Mouse (Mus musculus) midbrain, embryonic 16.5 days (tissue): Measurements from ENCODE around the gene Vmn1r85. TPM values are rescaled to one million over a fixed set of nuclear protein-coding genes. Genes with fewer than 3 reads are reported as not detected.
A peak's percentile ranks its signal among the peaks of the same experiment; 100 is the strongest.
"Not testable (repeated sequence)": the region's sequence is repeated elsewhere in the genome, so short reads cannot be mapped to it uniquely, and the experiment has no call there.

Source experiments
- ATAC-seq: fragments of 200-750 bp; cut with Nextera tagmentation; 2 replicates; pipeline ENCODE4 v1.8.0; 2017; ENCODE audit warnings: moderate TSS enrichment
- H3K27ac ChIP-seq: fragments of 300-500 bp; sonication (generic); 2 replicates; pipeline ENCODE4 v1.5.1; 2014; ENCODE audit warnings: mild to moderate bottlenecking, low read length, mixed read lengths
- H3K27me3 ChIP-seq: fragments of 300-500 bp; sonication (generic); 2 replicates; pipeline ENCODE4 v1.6.1; 2014; ENCODE audit warnings: low read depth, low read length, mixed read lengths; ENCODE audit not compliant: control insufficient read depth, insufficient read depth
- H3K36me3 ChIP-seq: fragments of 300-500 bp; sonication (generic); 2 replicates; pipeline ENCODE4 v1.6.1; 2014; ENCODE audit warnings: mild to moderate bottlenecking, low read length, moderate library complexity, mixed read lengths; ENCODE audit not compliant: control insufficient read depth, insufficient read depth
- H3K4me1 ChIP-seq: fragments of 300-500 bp; sonication (generic); 2 replicates; pipeline ENCODE4 v1.6.1; 2014; ENCODE audit warnings: mild to moderate bottlenecking, low read length, mixed read lengths; ENCODE audit not compliant: control insufficient read depth, insufficient read depth
- H3K4me2 ChIP-seq: fragments of 300-500 bp; sonication (generic); 2 replicates; pipeline ENCODE4 v1.6.1; 2014; ENCODE audit warnings: mild to moderate bottlenecking, low read length, mixed read lengths
- H3K4me3 ChIP-seq: fragments of 300-500 bp; sonication (generic); 2 replicates; pipeline ENCODE4 v1.5.1; 2014; ENCODE audit warnings: low read depth, mild to moderate bottlenecking, low read length, moderate library complexity, mixed read lengths
- H3K9ac ChIP-seq: fragments of 300-500 bp; sonication (generic); 2 replicates; pipeline ENCODE4 v1.6.1; 2014; ENCODE audit warnings: low read depth, low read length, mixed read lengths
- H3K9me3 ChIP-seq: fragments of 300-500 bp; sonication (generic); replicated peaks from 2 replicates; pipeline ENCODE4 v1.6.1; 2014; ENCODE audit warnings: mild to moderate bottlenecking, low read length, mixed read lengths; ENCODE audit not compliant: control insufficient read depth, poor library complexity, severe bottlenecking
- WGBS: fragments of 180-500 bp; shearing (Covaris S2); extraction: QIAGEN DNeasy Blood & Tissue Kit; methylation state at CpG from one replicate; pipeline ENCODE4 v1.1.7; 2014; 5-methylcytosine and 5-hydroxymethylcytosine counted together
- polyA plus RNA-seq: library from polyadenylated mRNA; unstranded; fragments of >200 nt; fragmentation: Nextera tagmentation; extraction: Ambion mirVana; gene quantifications from 2 replicates; pipeline ENCODE4 v1.2.1, GENCODE M21; 2015

Gene Vmn1r85
- 0.12 and 0.35 TPM in 2 replicates for polyA plus RNA-seq

DNA sequence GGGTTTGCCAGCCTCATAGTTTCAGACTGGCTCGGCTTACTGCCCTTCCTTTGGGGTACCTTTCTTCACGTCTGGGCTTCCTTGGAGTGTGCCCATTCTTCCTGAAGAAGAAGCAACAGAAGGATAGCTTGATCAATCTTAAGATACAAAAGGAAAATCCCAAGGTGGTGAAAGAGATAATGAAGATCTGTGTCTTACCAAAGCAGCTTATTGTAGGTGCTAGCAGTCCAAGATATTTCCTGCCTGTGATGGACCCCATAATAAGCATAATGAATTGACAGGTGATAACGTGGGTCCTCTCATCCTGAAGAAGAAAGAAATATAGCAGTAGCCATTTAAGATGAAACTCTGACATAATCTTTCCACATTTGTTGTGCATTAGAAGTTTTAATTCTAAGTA, at the start of gene Vmn1r85:
TSS of gene Vmn1r85 (minus strand) at position 101 of the 400 bp plus-strand sequence.
- no peak for ATAC-seq
- 58% methylated on average over 3 of the region's 3 CpGs for WGBS

GRCm38 (mm10) chr7:13140057-13140456, 45.1 kb upstream of the Vmn1r85 start, which contains the start of gene Vmn1r87:
Vmn1r87 (minus strand) TSS chr7:13140157.
- no peaks in the 10 kb centered on the region for H3K4me1 ChIP-seq
- no peaks in the 10 kb centered on the region for H3K9me3 ChIP-seq
- no peaks in the 10 kb centered on the region for H3K27me3 ChIP-seq
- H3K4me3 ChIP-seq: no peak within 1 kb of the TSS
- H3K9ac ChIP-seq: no peak within 1 kb of the TSS
- no peak within 1 kb of the TSS for H3K4me2 ChIP-seq
- no peak within 1 kb of the TSS for H3K27ac ChIP-seq
- no peak for ATAC-seq
- whole genome bisulfite sequencing: 84% methylated on average over 1 of the region's 1 CpGs
- H3K36me3 ChIP-seq: no peaks in the 10 kb centered on the region

More for the DNA sequence above, at the start of gene Vmn1r85:
- Histone ChIP-seq H3K9me3 (no peaks in the 10 kb centered on the region), H3K27ac (no peak within 1 kb of the TSS), H3K4me2 (no peak within 1 kb of the TSS), H3K27me3 (no peaks in the 10 kb centered on the region), H3K36me3 (no peaks in the 10 kb centered on the region), H3K9ac (no peak within 1 kb of the TSS), H3K4me1 (no peaks in the 10 kb centered on the region), H3K4me3 (no peak within 1 kb of the TSS)

- no peak for ATAC-seq
- H3K9ac ChIP-seq: no peak overlapping the region
- H3K27me3 ChIP-seq: no peaks in the 10 kb centered on the region
- H3K4me2 ChIP-seq: no peak overlapping the region
- no peaks in the 10 kb centered on the region for H3K9me3 ChIP-seq
- H3K36me3 ChIP-seq: no peaks in the 10 kb centered on the region
- H3K4me1 ChIP-seq: no peaks in the 10 kb centered on the region
- no peak overlapping the region for H3K4me3 ChIP-seq
- H3K27ac ChIP-seq: no peak overlapping the region
These were observed 42.4 kb upstream of the Vmn1r85 start for GRCm38 (mm10) chr7:13137340-13137739.

DNA sequence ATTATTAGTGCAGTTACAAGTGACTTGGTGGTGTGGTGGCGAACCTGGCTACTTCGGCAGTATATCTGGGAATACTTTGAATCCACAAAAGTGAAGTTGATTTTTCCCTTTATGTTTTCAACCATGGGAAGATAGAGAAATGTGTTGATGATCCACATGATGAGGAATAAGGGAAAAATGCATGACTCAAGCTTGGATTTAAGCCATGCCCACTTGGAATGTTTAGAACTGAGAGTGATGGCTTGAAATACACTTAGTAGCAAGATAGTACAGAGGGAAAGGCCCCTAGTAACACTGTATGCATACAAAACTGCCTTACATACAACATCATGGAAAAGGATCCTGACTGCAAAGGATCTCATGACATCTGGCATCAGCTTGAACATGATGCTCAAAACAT, 36.9 kb upstream of the Vmn1r85 start:
- no peak overlapping the region for H3K9ac ChIP-seq
- 88% methylated on average over 2 of the region's 2 CpGs for WGBS
- no peaks in the 10 kb centered on the region for H3K27me3 ChIP-seq
- H3K4me2 ChIP-seq: no peak overlapping the region
- ATAC-seq: no peak
- no peaks in the 10 kb centered on the region for H3K9me3 ChIP-seq
- no peaks in the 10 kb centered on the region for H3K36me3 ChIP-seq
- H3K27ac ChIP-seq: no peak overlapping the region
- H3K4me1 ChIP-seq: no peaks in the 10 kb centered on the region
- no peak overlapping the region for H3K4me3 ChIP-seq

- ATAC-seq: peak; percentile 97
- Histone ChIP-seq H3K9ac (0 out of 2 replicates have a peak overlapping the region, but pooled peaks have one; percentile 3), H3K4me3 (peak overlapping the region; percentile 30), H3K4me2 (peak overlapping the region; percentile 44)
- H3K27ac ChIP-seq, H3K4me1 ChIP-seq, H3K36me3 ChIP-seq, H3K27me3 ChIP-seq, H3K9me3 ChIP-seq: not testable (repeated sequence)
- WGBS: 0% methylated on average over 11 of the region's 34 CpGs
These were observed 28.7 kb upstream of the Vmn1r85 start for GRCm38 (mm10) chr7:13123554-13124153.

GRCm38 (mm10) chr7:13119817-13120216, 24.8 kb upstream of the Vmn1r85 start, which contains the start of gene Vmn1r86:
Vmn1r86 (minus strand) TSS chr7:13119917.
- H3K27ac ChIP-seq: no peak within 1 kb of the TSS
- no peak for ATAC-seq
- no peak within 1 kb of the TSS for H3K4me2 ChIP-seq
- no peaks in the 10 kb centered on the region for H3K27me3 ChIP-seq
- no peaks in the 10 kb centered on the region for H3K36me3 ChIP-seq
- no peaks in the 10 kb centered on the region for H3K9me3 ChIP-seq
- H3K9ac ChIP-seq: no peak within 1 kb of the TSS
- no peaks in the 10 kb centered on the region for H3K4me1 ChIP-seq
- no peak within 1 kb of the TSS for H3K4me3 ChIP-seq

GRCm38 (mm10) chr7:13072293-13072692, 22.7 kb downstream of the Vmn1r85 start:
- ATAC-seq: no peak
- no peaks in the 10 kb centered on the region for H3K9me3 ChIP-seq
- 57% methylated on average over 5 of the region's 5 CpGs for WGBS

GRCm38 (mm10) chr7:13063399-13063798, 31.6 kb downstream of the Vmn1r85 start:
- not testable (repeated sequence) for H3K4me2 ChIP-seq, H3K4me1 ChIP-seq, H3K4me3 ChIP-seq, H3K9me3 ChIP-seq, H3K9ac ChIP-seq, H3K36me3 ChIP-seq, H3K27ac ChIP-seq, ATAC-seq, H3K27me3 ChIP-seq
- 22% methylated on average over 1 of the region's 2 CpGs for WGBS

More at GRCm38 (mm10) chr7:13072293-13072692, 22.7 kb downstream of the Vmn1r85 start:
- Histone ChIP-seq H3K4me2 (no peak overlapping the region), H3K4me3 (no peak overlapping the region), H3K27ac (no peak overlapping the region), H3K4me1 (no peaks in the 10 kb centered on the region), H3K9ac (no peak overlapping the region), H3K27me3 (no peaks in the 10 kb centered on the region), H3K36me3 (no peaks in the 10 kb centered on the region)

DNA sequence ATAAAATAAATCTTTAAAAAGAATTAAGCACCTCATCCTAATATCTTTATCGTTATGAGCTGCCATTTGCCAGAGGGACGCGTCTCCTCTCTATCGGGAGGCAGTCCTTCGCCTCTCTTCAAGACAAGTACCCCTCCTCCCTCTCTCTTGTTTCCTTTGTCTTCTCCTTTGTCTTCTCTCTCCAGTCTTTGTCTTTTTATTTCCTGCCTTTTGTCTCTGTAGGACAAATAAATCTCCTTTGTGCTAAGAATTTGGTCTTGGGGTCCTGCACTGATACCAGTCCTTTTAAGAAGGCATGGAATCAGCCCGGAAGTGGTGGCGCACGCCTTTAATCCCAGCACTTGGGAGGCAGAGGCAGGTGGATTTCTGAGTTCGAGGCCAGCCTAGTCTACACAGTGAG, 35.4 kb downstream of the Vmn1r85 start:
- Histone ChIP-seq H3K9me3 (no peaks in the 10 kb centered on the region; the same call in 1 of the 2 replicates), H3K27me3 (no peaks in the 10 kb centered on the region), H3K36me3 (no peaks in the 10 kb centered on the region), H3K4me3 (no peak overlapping the region), H3K4me1 (peaks cover 3% of the 10 kb centered on the region; the same call in 1 of the 2 replicates), H3K27ac (no peak overlapping the region), H3K9ac (no peak overlapping the region), H3K4me2 (no peak overlapping the region)
- ATAC-seq: no peak
- 85% methylated on average over 9 of the region's 9 CpGs for WGBS
